Mouse (Mus musculus) spleen, postnatal 36 days (tissue): Measurements from ENCODE around the gene 2010111I01Rik.

ENCODE experiments used
- DNase-seq, 2 experiments: peaks; one replicate each; pipeline ENCODE4 v3.0.0; 2022; ENCODE audit warnings: low spot score in 2 of 2, mixed read lengths in 1 of 2

2010111I01Rik gene

GRCm38 (mm10) chr13:63030023-63030422, 65.3 kb downstream of the 2010111I01Rik start:
- DNase-seq = no peak

GRCm38 (mm10) chr13:63031244-63031643, 66.6 kb downstream of the 2010111I01Rik start:
- DNase-seq = no peak

GRCm38 (mm10) chr13:63032304-63032830, 67.7 kb downstream of the 2010111I01Rik start:
- DNase-seq = no peak

GRCm38 (mm10) chr13:63032958-63033357, 68.3 kb downstream of the 2010111I01Rik start:
- no peak for DNase-seq

- no peak for DNase-seq
Observed at GRCm38 (mm10) chr13:63033364-63033763, 68.7 kb downstream of the 2010111I01Rik start.

- DNase-seq = no peak
Observed at GRCm38 (mm10) chr13:63034666-63035065, 70.0 kb downstream of the 2010111I01Rik start.

GRCm38 (mm10) chr13:63037906-63038305, 73.2 kb downstream of the 2010111I01Rik start:
- no peak for DNase-seq

- no peak for DNase-seq
Observed at GRCm38 (mm10) chr13:63038415-63038814, 73.7 kb downstream of the 2010111I01Rik start.

GRCm38 (mm10) chr13:63038871-63039270, 74.2 kb downstream of the 2010111I01Rik start:
- DNase-seq = no peak

GRCm38 (mm10) chr13:63039326-63039725, 74.6 kb downstream of the 2010111I01Rik start:
- DNase-seq = no peak

GRCm38 (mm10) chr13:63039848-63040247, 75.2 kb downstream of the 2010111I01Rik start:
- DNase-seq = no peak

GRCm38 (mm10) chr13:63045504-63046205, 81.0 kb downstream of the 2010111I01Rik start:
- no peak for DNase-seq

- DNase-seq = peak; percentile 16 to 26
Observed at GRCm38 (mm10) chr13:63046206-63047020, 81.7 kb downstream of the 2010111I01Rik start.

GRCm38 (mm10) chr13:63063706-63064105, 99.0 kb downstream of the 2010111I01Rik start:
- no peak for DNase-seq

GRCm38 (mm10) chr13:63066607-63067006, 101.9 kb downstream of the 2010111I01Rik start:
- no peak for DNase-seq

- no peak for DNase-seq
Observed at GRCm38 (mm10) chr13:63068371-63069136, 103.9 kb downstream of the 2010111I01Rik start.

GRCm38 (mm10) chr13:63071874-63072273, 107.2 kb downstream of the 2010111I01Rik start:
- no peak for DNase-seq

GRCm38 (mm10) chr13:63072376-63072775, 107.7 kb downstream of the 2010111I01Rik start:
- no peak for DNase-seq

GRCm38 (mm10) chr13:63073911-63074675, 109.4 kb downstream of the 2010111I01Rik start:
- DNase-seq = no peak

GRCm38 (mm10) chr13:63074676-63074991, 109.9 kb downstream of the 2010111I01Rik start:
- no peak for DNase-seq

GRCm38 (mm10) chr13:63075331-63075855, 110.7 kb downstream of the 2010111I01Rik start:
- DNase-seq = no peak
